Mouse (Mus musculus) neural tube, embryonic 13.5 days (tissue): ENCODE data around the gene Tk1. TPM values are rescaled to one million over a fixed set of nuclear protein-coding genes. Genes with fewer than 3 reads are reported as not detected.
"Not testable (repeated sequence)": the region's sequence is repeated elsewhere in the genome, so short reads cannot be mapped to it uniquely, and the experiment has no call there.

Experiments used
- ATAC-seq: fragments of 200-750 bp; cut with Nextera tagmentation; 2 replicates; pipeline ENCODE4 v1.8.0; 2017; ENCODE audit warnings: low read depth, mild to moderate bottlenecking, moderate TSS enrichment, moderate library complexity
- H3K27ac ChIP-seq: fragments of 300-500 bp; sonication (generic); replicated peaks from 2 replicates; pipeline ENCODE4 v1.5.1; 2015; ENCODE audit warnings: moderate library complexity, mild to moderate bottlenecking, inconsistent platforms
- H3K27me3 ChIP-seq: fragments of 300-500 bp; sonication (generic); 2 replicates; pipeline ENCODE4 v1.6.1; 2015; ENCODE audit warnings: mild to moderate bottlenecking, inconsistent platforms
- H3K36me3 ChIP-seq: fragments of 300-500 bp; sonication (generic); 2 replicates; pipeline ENCODE4 v1.6.1; 2015; ENCODE audit warnings: mild to moderate bottlenecking, inconsistent platforms
- H3K4me1 ChIP-seq: fragments of 300-500 bp; sonication (generic); replicated peaks from 2 replicates; pipeline ENCODE4 v1.6.1; 2015; ENCODE audit warnings: inconsistent platforms
- H3K4me2 ChIP-seq: fragments of 300-500 bp; sonication (generic); 2 replicates; pipeline ENCODE4 v1.6.1; 2015; ENCODE audit warnings: inconsistent platforms, mild to moderate bottlenecking, moderate library complexity
- H3K4me3 ChIP-seq: fragments of 300-500 bp; sonication (generic); 2 replicates; pipeline ENCODE4 v1.5.1; 2015; ENCODE audit warnings: mild to moderate bottlenecking, inconsistent platforms
- H3K9ac ChIP-seq: fragments of 300-500 bp; sonication (generic); 2 replicates; pipeline ENCODE4 v1.6.1; 2015; ENCODE audit warnings: moderate library complexity, mild to moderate bottlenecking, inconsistent platforms
- H3K9me3 ChIP-seq: fragments of 300-500 bp; sonication (generic); 2 replicates; pipeline ENCODE4 v1.6.1; 2016; ENCODE audit warnings: inconsistent platforms
- WGBS: fragments of 180-500 bp; shearing (Covaris S2); methylation state at CpG from one replicate; pipeline ENCODE4 v1.1.7; 2015; 5-methylcytosine and 5-hydroxymethylcytosine counted together
- polyA plus RNA-seq: library from polyadenylated mRNA; unstranded; fragments of >200 nt; fragmentation: Nextera tagmentation; extraction: Ambion mirVana; gene quantifications from 2 replicates; pipeline ENCODE4 v1.2.1, GENCODE M21; 2015

Tk1 gene
- polyA plus RNA-seq, 1 experiment from 2014 or later, result 15.8 TPM

GRCm38 (mm10) chr11:117828149-117828887 is 2.4 kb upstream of the Tk1 start:
- Histone ChIP-seq H3K4me2 (no peak overlapping the region), H3K9ac (no peak overlapping the region; the same call in none of the 2 replicates), H3K36me3 (no peaks in the 10 kb centered on the region), H3K4me1 (peaks cover 79% of the 10 kb centered on the region), H3K27me3 (no peaks in the 10 kb centered on the region), H3K9me3 (no peaks in the 10 kb centered on the region), H3K27ac (peak overlapping the region; percentile 50; the same call in 1 of the 2 replicates), H3K4me3 (no peak overlapping the region)
- no peak for ATAC-seq
- WGBS, result 74% methylated on average over 18 of the region's 18 CpGs

DNA sequence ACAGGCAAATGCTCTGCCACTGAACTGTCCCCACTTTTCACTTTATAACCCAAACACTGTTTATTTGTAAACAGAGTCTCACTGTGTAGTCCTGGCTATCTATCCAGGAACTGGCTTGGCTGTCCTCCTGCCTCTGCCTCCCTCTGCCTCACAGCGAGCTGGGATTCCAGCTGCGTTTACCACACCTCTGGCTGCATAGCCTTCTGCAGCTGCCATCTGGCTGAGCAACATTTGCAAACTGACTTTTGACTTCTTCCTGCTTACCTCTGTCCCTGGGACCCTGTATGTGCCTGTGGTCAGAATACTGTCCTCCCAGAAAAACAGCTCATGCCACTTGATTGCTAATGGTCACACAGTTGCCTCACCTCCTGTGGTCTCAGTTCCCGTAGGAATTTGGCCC is 1.5 kb upstream of the Tk1 start:
- H3K4me1 ChIP-seq, result peaks cover 84% of the 10 kb centered on the region
- no peaks in the 10 kb centered on the region for H3K27me3 ChIP-seq
- no peak overlapping the region for H3K4me3 ChIP-seq
- H3K36me3 ChIP-seq, result no peaks in the 10 kb centered on the region
- WGBS, result 57% methylated on average over 3 of the region's 3 CpGs
- no peak overlapping the region; the same call in 1 of the 2 replicates for H3K9ac ChIP-seq
- no peaks in the 10 kb centered on the region for H3K9me3 ChIP-seq
- no peak overlapping the region for H3K4me2 ChIP-seq
- no peak for ATAC-seq
- no peak overlapping the region for H3K27ac ChIP-seq

GRCm38 (mm10) chr11:117826916-117827315 is 1.0 kb upstream of the Tk1 start:
- no peak overlapping the region for H3K4me2 ChIP-seq
- no peak overlapping the region for H3K4me3 ChIP-seq
- H3K9ac ChIP-seq, result no peak overlapping the region
- H3K4me1 ChIP-seq, result peaks cover 81% of the 10 kb centered on the region
- H3K27ac ChIP-seq, result no peak overlapping the region
- no peak for ATAC-seq
- H3K9me3 ChIP-seq, result no peaks in the 10 kb centered on the region
- WGBS, result 74% methylated on average over 8 of the region's 8 CpGs
- H3K36me3 ChIP-seq, result no peaks in the 10 kb centered on the region
- H3K27me3 ChIP-seq, result no peaks in the 10 kb centered on the region

GRCm38 (mm10) chr11:117826164-117826563 is 272 bp upstream of the Tk1 start:
- no peak for ATAC-seq
- Histone ChIP-seq H3K4me2 (peak overlapping the region; percentile 75), H3K9me3 (no peaks in the 10 kb centered on the region), H3K27me3 (no peaks in the 10 kb centered on the region), H3K4me1 (peaks cover 80% of the 10 kb centered on the region), H3K4me3 (peak overlapping the region; percentile 42), H3K36me3 (no peaks in the 10 kb centered on the region), H3K27ac (no peak overlapping the region), H3K9ac (peak overlapping the region; percentile 71)
- WGBS, result 16% methylated on average over 5 of the region's 5 CpGs

GRCm38 (mm10) chr11:117824060-117824969 is 1.6 kb downstream of the Tk1 start:
- Histone ChIP-seq H3K9me3 (no peaks in the 10 kb centered on the region), H3K4me1 (peaks cover 68% of the 10 kb centered on the region), H3K27ac (no peak overlapping the region), H3K9ac (peak overlapping the region; percentile 59), H3K4me3 (peak overlapping the region; percentile 42), H3K27me3 (no peaks in the 10 kb centered on the region), H3K4me2 (peak overlapping the region; percentile 75), H3K36me3 (no peaks in the 10 kb centered on the region)
- 23% methylated on average over 23 of the region's 23 CpGs for WGBS
- peak; percentile 81 for ATAC-seq

DNA sequence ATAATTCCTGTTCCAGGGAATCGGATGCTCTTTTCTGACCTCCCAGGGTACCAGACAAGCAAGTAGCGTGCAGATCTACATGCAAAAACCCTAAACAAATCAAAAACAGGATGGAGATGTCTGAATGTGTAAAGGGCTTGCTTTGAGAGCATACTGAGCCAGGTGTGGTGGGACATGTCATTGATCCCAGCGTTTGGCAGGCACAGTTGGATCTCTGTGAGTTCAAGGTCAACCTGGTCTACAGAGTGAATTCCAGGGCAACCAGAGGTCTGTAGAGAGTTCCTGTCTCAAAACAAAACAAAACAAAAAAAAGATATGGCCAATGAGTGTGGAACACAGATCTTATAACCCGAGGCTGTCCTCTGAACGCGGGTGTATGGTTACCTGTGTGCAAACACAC is 2.5 kb downstream of the Tk1 start:
- ATAC-seq, result no peak
- H3K36me3 ChIP-seq, result no peaks in the 10 kb centered on the region
- no peaks in the 10 kb centered on the region for H3K27me3 ChIP-seq
- H3K9me3 ChIP-seq, result no peaks in the 10 kb centered on the region
- 97% methylated on average over 6 of the region's 6 CpGs for WGBS
- H3K9ac ChIP-seq, result no peak overlapping the region
- H3K4me1 ChIP-seq, result peaks cover 63% of the 10 kb centered on the region
- no peak overlapping the region for H3K27ac ChIP-seq
- H3K4me2 ChIP-seq, result no peak overlapping the region
- H3K4me3 ChIP-seq, result no peak overlapping the region

DNA sequence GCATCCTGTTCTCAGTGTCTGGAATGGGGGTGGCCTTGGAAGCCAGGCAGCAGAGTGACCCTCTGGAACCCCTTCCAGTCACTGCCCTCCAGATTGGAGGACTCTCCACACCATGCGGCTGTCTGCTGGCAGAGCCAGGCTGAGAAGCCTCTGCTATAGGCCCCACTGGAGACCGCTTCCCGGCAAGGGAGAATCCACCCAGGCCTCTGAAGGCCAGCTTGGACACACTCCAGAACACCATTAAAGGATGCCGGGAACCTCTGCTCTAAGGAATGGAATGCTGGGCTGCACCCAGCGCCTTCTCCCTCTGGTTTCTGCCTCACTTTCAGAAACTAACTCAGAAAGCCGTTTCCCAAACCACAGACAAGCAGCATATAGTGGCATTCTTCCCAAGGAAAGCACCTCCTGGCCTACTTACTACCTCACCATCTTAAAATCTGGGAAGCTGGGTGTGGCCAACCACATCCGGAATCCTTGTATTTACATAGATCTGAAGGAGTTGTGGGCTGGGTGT is 3.1 kb downstream of the Tk1 start:
- no peak overlapping the region for H3K4me3 ChIP-seq
- no peaks in the 10 kb centered on the region for H3K9me3 ChIP-seq
- H3K4me1 ChIP-seq, result peaks cover 57% of the 10 kb centered on the region
- no peaks in the 10 kb centered on the region for H3K27me3 ChIP-seq
- ATAC-seq, result no peak
- peak overlapping the region; percentile 33; the same call in 1 of the 2 replicates for H3K27ac ChIP-seq
- no peaks in the 10 kb centered on the region for H3K36me3 ChIP-seq
- H3K9ac ChIP-seq, result no peak overlapping the region
- H3K4me2 ChIP-seq, result no peak overlapping the region
- WGBS, result 78% methylated on average over 7 of the region's 7 CpGs

GRCm38 (mm10) chr11:117821868-117822267 is 4.0 kb downstream of the Tk1 start:
- 88% methylated on average over 9 of the region's 9 CpGs for WGBS
- H3K4me1 ChIP-seq, result peaks cover 50% of the 10 kb centered on the region
- no peak overlapping the region for H3K4me2 ChIP-seq
- H3K27ac ChIP-seq, result no peak overlapping the region
- H3K4me3 ChIP-seq, result no peak overlapping the region
- ATAC-seq, result no peak
- H3K27me3 ChIP-seq, result no peaks in the 10 kb centered on the region
- H3K9me3 ChIP-seq, result no peaks in the 10 kb centered on the region
- H3K9ac ChIP-seq, result no peak overlapping the region
- no peaks in the 10 kb centered on the region for H3K36me3 ChIP-seq

GRCm38 (mm10) chr11:117820173-117820572 is 5.7 kb downstream of the Tk1 start:
- H3K9ac ChIP-seq, result no peak overlapping the region
- no peaks in the 10 kb centered on the region for H3K36me3 ChIP-seq
- no peak overlapping the region for H3K4me3 ChIP-seq
- no peak overlapping the region for H3K4me2 ChIP-seq
- ATAC-seq, result no peak
- no peaks in the 10 kb centered on the region for H3K27me3 ChIP-seq
- H3K9me3 ChIP-seq, result no peaks in the 10 kb centered on the region
- peaks cover 34% of the 10 kb centered on the region for H3K4me1 ChIP-seq
- H3K27ac ChIP-seq, result no peak overlapping the region
- 92% methylated on average over 7 of the region's 7 CpGs for WGBS

DNA sequence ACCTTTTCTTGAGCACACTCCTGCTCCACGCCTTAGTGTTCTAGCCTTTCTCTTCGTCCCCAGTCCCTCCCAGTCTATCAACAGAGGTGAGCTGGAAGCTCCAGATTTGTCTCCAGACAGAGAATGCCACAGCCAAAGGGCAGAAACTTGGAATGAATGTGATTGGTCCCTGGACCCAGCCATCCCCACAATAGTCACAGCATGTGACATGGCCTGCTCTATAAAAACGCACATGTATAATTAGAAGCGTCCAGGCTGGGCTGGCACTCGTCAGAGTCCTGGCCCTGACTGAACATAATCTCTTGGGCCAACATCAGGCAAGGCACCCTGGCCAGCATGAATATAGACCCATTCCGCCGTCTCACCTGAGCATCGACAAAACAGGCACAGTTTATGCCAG is 6.8 kb downstream of the Tk1 start:
- H3K4me3 ChIP-seq, result no peak overlapping the region
- 60% methylated on average over 8 of the region's 8 CpGs for WGBS
- H3K9me3 ChIP-seq, result no peaks in the 10 kb centered on the region
- H3K27ac ChIP-seq, result no peak overlapping the region
- H3K36me3 ChIP-seq, result no peaks in the 10 kb centered on the region
- H3K4me2 ChIP-seq, result no peak overlapping the region
- H3K27me3 ChIP-seq, result no peaks in the 10 kb centered on the region
- H3K9ac ChIP-seq, result no peak overlapping the region
- H3K4me1 ChIP-seq, result peaks cover 25% of the 10 kb centered on the region
- no peak for ATAC-seq

GRCm38 (mm10) chr11:117816389-117816996 is 9.4 kb downstream of the Tk1 start:
- Histone ChIP-seq H3K4me2 (no peak overlapping the region), H3K27ac (no peak overlapping the region), H3K9ac (no peak overlapping the region), H3K27me3 (no peaks in the 10 kb centered on the region), H3K4me1 (peaks cover 8% of the 10 kb centered on the region), H3K9me3 (no peaks in the 10 kb centered on the region), H3K36me3 (no peaks in the 10 kb centered on the region), H3K4me3 (no peak overlapping the region)
- ATAC-seq, result no peak
- 88% methylated on average over 13 of the region's 13 CpGs for WGBS

GRCm38 (mm10) chr11:117815850-117816249 is 10.0 kb downstream of the Tk1 start:
- not testable (repeated sequence) for H3K36me3 ChIP-seq, H3K4me1 ChIP-seq, H3K27ac ChIP-seq, H3K9me3 ChIP-seq, H3K9ac ChIP-seq, H3K4me2 ChIP-seq, ATAC-seq, H3K4me3 ChIP-seq, H3K27me3 ChIP-seq
- WGBS, result 93% methylated on average over 9 of the region's 9 CpGs
